Mouse (Mus musculus): ENCODE results near the gene Abcc12. TPM values are rescaled to one million over a fixed set of nuclear protein-coding genes. Genes with fewer than 3 reads are reported as not detected.

Gene Abcc12
- polyA plus RNA-seq, 1 experiment from 2014 or later = 0.22 TPM

GRCm38 (mm10) chr8:86514203-86514602 is 66.3 kb downstream of the Abcc12 start:
- no peak overlapping the region for H3K27ac ChIP-seq (ENCODE audit: low read length)
- no peaks in the 10 kb centered on the region for H3K9me3 ChIP-seq (ENCODE audit: control insufficient read depth, low read depth, low read length)
- no peaks in the 10 kb centered on the region for H3K36me3 ChIP-seq (ENCODE audit: control insufficient read depth, insufficient read depth, low read length)
- no peaks in the 10 kb centered on the region for H3K27me3 ChIP-seq (ENCODE audit: control insufficient read depth, insufficient read depth, low read length)
- H3K4me1 ChIP-seq (ENCODE audit: control insufficient read depth, insufficient read depth, low read length) = no peaks in the 10 kb centered on the region
- no peak overlapping the region for H3K4me2 ChIP-seq (replicated peaks; ENCODE audit: low read depth, low read length)
- no peak overlapping the region for H3K9ac ChIP-seq (replicated peaks; ENCODE audit: low read depth, low read length)
- no peak for ATAC-seq (ENCODE audit: insufficient number of reproducible peaks, insufficient read depth, low FRiP score, low read depth)
- 79% methylated on average over 1 of the region's 1 CpGs for WGBS
- H3K4me3 ChIP-seq (ENCODE audit: low read depth, low read length) = no peak overlapping the region

GRCm38 (mm10) chr8:86512886-86513285 is 67.6 kb downstream of the Abcc12 start:
- H3K27ac ChIP-seq (ENCODE audit: low read length) = no peak overlapping the region
- ATAC-seq (ENCODE audit: insufficient number of reproducible peaks, insufficient read depth, low FRiP score, low read depth) = no peak
- H3K4me1 ChIP-seq (ENCODE audit: control insufficient read depth, insufficient read depth, low read length) = no peaks in the 10 kb centered on the region
- WGBS = 56% methylated on average over 5 of the region's 5 CpGs
- no peaks in the 10 kb centered on the region for H3K36me3 ChIP-seq (ENCODE audit: control insufficient read depth, insufficient read depth, low read length)
- H3K4me2 ChIP-seq (replicated peaks; ENCODE audit: low read depth, low read length) = no peak overlapping the region
- H3K27me3 ChIP-seq (ENCODE audit: control insufficient read depth, insufficient read depth, low read length) = no peaks in the 10 kb centered on the region
- no peak overlapping the region for H3K4me3 ChIP-seq (ENCODE audit: low read depth, low read length)
- no peak overlapping the region for H3K9ac ChIP-seq (replicated peaks; ENCODE audit: low read depth, low read length)
- no peaks in the 10 kb centered on the region for H3K9me3 ChIP-seq (ENCODE audit: control insufficient read depth, low read depth, low read length)

GRCm38 (mm10) chr8:86512131-86512792 is 68.2 kb downstream of the Abcc12 start:
- ATAC-seq (ENCODE audit: insufficient number of reproducible peaks, insufficient read depth, low FRiP score, low read depth) = no peak
- Histone ChIP-seq H3K27me3 (ENCODE audit: control insufficient read depth, insufficient read depth, low read length) (no peaks in the 10 kb centered on the region), H3K9ac (replicated peaks; ENCODE audit: low read depth, low read length) (no peak overlapping the region), H3K4me2 (replicated peaks; ENCODE audit: low read depth, low read length) (no peak overlapping the region), H3K4me3 (ENCODE audit: low read depth, low read length) (no peak overlapping the region), H3K27ac (ENCODE audit: low read length) (no peak overlapping the region), H3K36me3 (ENCODE audit: control insufficient read depth, insufficient read depth, low read length) (no peaks in the 10 kb centered on the region), H3K9me3 (ENCODE audit: control insufficient read depth, low read depth, low read length) (no peaks in the 10 kb centered on the region), H3K4me1 (ENCODE audit: control insufficient read depth, insufficient read depth, low read length) (no peaks in the 10 kb centered on the region)
- WGBS = 37% methylated on average over 10 of the region's 10 CpGs

GRCm38 (mm10) chr8:86501341-86501740 is 79.1 kb downstream of the Abcc12 start:
- H3K9me3 ChIP-seq (ENCODE audit: control insufficient read depth, low read depth, low read length) = no peaks in the 10 kb centered on the region
- ATAC-seq (ENCODE audit: insufficient number of reproducible peaks, insufficient read depth, low FRiP score, low read depth) = no peak
- no peaks in the 10 kb centered on the region for H3K36me3 ChIP-seq (ENCODE audit: control insufficient read depth, insufficient read depth, low read length)
- no peak overlapping the region for H3K4me3 ChIP-seq (ENCODE audit: low read depth, low read length)
- WGBS = 70% methylated on average over 7 of the region's 7 CpGs
- no peak overlapping the region for H3K9ac ChIP-seq (replicated peaks; ENCODE audit: low read depth, low read length)
- H3K27ac ChIP-seq (ENCODE audit: low read length) = no peak overlapping the region
- no peaks in the 10 kb centered on the region for H3K4me1 ChIP-seq (ENCODE audit: control insufficient read depth, insufficient read depth, low read length)
- no peak overlapping the region for H3K4me2 ChIP-seq (replicated peaks; ENCODE audit: low read depth, low read length)
- no peaks in the 10 kb centered on the region for H3K27me3 ChIP-seq (ENCODE audit: control insufficient read depth, insufficient read depth, low read length)

- 83% methylated on average over 4 of the region's 4 CpGs for WGBS
- H3K9ac ChIP-seq (replicated peaks; ENCODE audit: low read depth, low read length) = no peak overlapping the region
- no peak overlapping the region for H3K27ac ChIP-seq (ENCODE audit: low read length)
- H3K4me3 ChIP-seq (ENCODE audit: low read depth, low read length) = no peak overlapping the region
- H3K36me3 ChIP-seq (ENCODE audit: control insufficient read depth, insufficient read depth, low read length) = no peaks in the 10 kb centered on the region
- no peak for ATAC-seq (ENCODE audit: insufficient number of reproducible peaks, insufficient read depth, low FRiP score, low read depth)
- no peaks in the 10 kb centered on the region for H3K9me3 ChIP-seq (ENCODE audit: control insufficient read depth, low read depth, low read length)
- no peaks in the 10 kb centered on the region for H3K4me1 ChIP-seq (ENCODE audit: control insufficient read depth, insufficient read depth, low read length)
- no peak overlapping the region for H3K4me2 ChIP-seq (replicated peaks; ENCODE audit: low read depth, low read length)
- H3K27me3 ChIP-seq (ENCODE audit: control insufficient read depth, insufficient read depth, low read length) = no peaks in the 10 kb centered on the region
These were observed 85.4 kb downstream of the Abcc12 start for GRCm38 (mm10) chr8:86495056-86495455.

GRCm38 (mm10) chr8:86493841-86494240 is 86.6 kb downstream of the Abcc12 start:
- H3K27me3 ChIP-seq (ENCODE audit: control insufficient read depth, insufficient read depth, low read length) = no peaks in the 10 kb centered on the region
- WGBS = 48% methylated on average over 1 of the region's 1 CpGs

GRCm38 (mm10) chr8:86485411-86485810 is 95.1 kb downstream of the Abcc12 start:
- H3K9me3 ChIP-seq (ENCODE audit: control insufficient read depth, low read depth, low read length) = no peaks in the 10 kb centered on the region
- H3K27me3 ChIP-seq (ENCODE audit: control insufficient read depth, insufficient read depth, low read length) = no peaks in the 10 kb centered on the region
- no peak overlapping the region for H3K4me3 ChIP-seq (ENCODE audit: low read depth, low read length)
- H3K4me1 ChIP-seq (ENCODE audit: control insufficient read depth, insufficient read depth, low read length) = no peaks in the 10 kb centered on the region
- ATAC-seq (ENCODE audit: insufficient number of reproducible peaks, insufficient read depth, low FRiP score, low read depth) = no peak
- H3K9ac ChIP-seq (replicated peaks; ENCODE audit: low read depth, low read length) = no peak overlapping the region
- WGBS = 92% methylated on average over 6 of the region's 6 CpGs
- no peak overlapping the region for H3K27ac ChIP-seq (ENCODE audit: low read length)
- no peaks in the 10 kb centered on the region for H3K36me3 ChIP-seq (ENCODE audit: control insufficient read depth, insufficient read depth, low read length)
- no peak overlapping the region for H3K4me2 ChIP-seq (replicated peaks; ENCODE audit: low read depth, low read length)

More at GRCm38 (mm10) chr8:86493841-86494240, 86.6 kb downstream of the Abcc12 start:
- Histone ChIP-seq H3K4me1 (ENCODE audit: control insufficient read depth, insufficient read depth, low read length) (no peaks in the 10 kb centered on the region), H3K4me3 (ENCODE audit: low read depth, low read length) (no peak overlapping the region), H3K4me2 (replicated peaks; ENCODE audit: low read depth, low read length) (no peak overlapping the region), H3K36me3 (ENCODE audit: control insufficient read depth, insufficient read depth, low read length) (no peaks in the 10 kb centered on the region), H3K9ac (replicated peaks; ENCODE audit: low read depth, low read length) (no peak overlapping the region), H3K27ac (ENCODE audit: low read length) (no peak overlapping the region), H3K9me3 (ENCODE audit: control insufficient read depth, low read depth, low read length) (no peaks in the 10 kb centered on the region)
- ATAC-seq (ENCODE audit: insufficient number of reproducible peaks, insufficient read depth, low FRiP score, low read depth) = no peak

- H3K4me3 ChIP-seq (ENCODE audit: low read depth, low read length) = no peak overlapping the region
- H3K36me3 ChIP-seq (ENCODE audit: control insufficient read depth, insufficient read depth, low read length) = no peaks in the 10 kb centered on the region
- ATAC-seq (ENCODE audit: insufficient number of reproducible peaks, insufficient read depth, low FRiP score, low read depth) = no peak
- no peak overlapping the region for H3K27ac ChIP-seq (ENCODE audit: low read length)
- H3K4me2 ChIP-seq (replicated peaks; ENCODE audit: low read depth, low read length) = no peak overlapping the region
- H3K27me3 ChIP-seq (ENCODE audit: control insufficient read depth, insufficient read depth, low read length) = no peaks in the 10 kb centered on the region
- no peaks in the 10 kb centered on the region for H3K9me3 ChIP-seq (ENCODE audit: control insufficient read depth, low read depth, low read length)
- no peaks in the 10 kb centered on the region for H3K4me1 ChIP-seq (ENCODE audit: control insufficient read depth, insufficient read depth, low read length)
- H3K9ac ChIP-seq (replicated peaks; ENCODE audit: low read depth, low read length) = no peak overlapping the region
These were observed 96.2 kb downstream of the Abcc12 start for GRCm38 (mm10) chr8:86484244-86484643.

- 81% methylated on average over 1 of the region's 1 CpGs for WGBS
- Histone ChIP-seq H3K4me3 (ENCODE audit: low read depth, low read length) (no peak overlapping the region), H3K9ac (replicated peaks; ENCODE audit: low read depth, low read length) (no peak overlapping the region), H3K36me3 (ENCODE audit: control insufficient read depth, insufficient read depth, low read length) (no peaks in the 10 kb centered on the region), H3K27me3 (ENCODE audit: control insufficient read depth, insufficient read depth, low read length) (no peaks in the 10 kb centered on the region), H3K27ac (ENCODE audit: low read length) (no peak overlapping the region), H3K4me1 (ENCODE audit: control insufficient read depth, insufficient read depth, low read length) (no peaks in the 10 kb centered on the region), H3K4me2 (replicated peaks; ENCODE audit: low read depth, low read length) (no peak overlapping the region), H3K9me3 (ENCODE audit: control insufficient read depth, low read depth, low read length) (no peaks in the 10 kb centered on the region)
- ATAC-seq (ENCODE audit: insufficient number of reproducible peaks, insufficient read depth, low FRiP score, low read depth) = no peak
These were observed 98.4 kb downstream of the Abcc12 start for GRCm38 (mm10) chr8:86482116-86482515.

All from stomach, embryonic 14.5 days (tissue).